Mouse (Mus musculus): ENCODE results near the gene 4933436I01Rik. TPM values are rescaled to one million over a fixed set of nuclear protein-coding genes. Genes with fewer than 3 reads are reported as not detected.

4933436I01Rik gene
- polyA plus RNA-seq (2015; fragmentation: Nextera tagmentation; extraction: Ambion mirVana) = not detected in 2 replicates

GRCm38 (mm10) chrX:67921350-67921749 is at the start of gene 4933436I01Rik:
Gene 4933436I01Rik (minus strand): TSS chrX:67921450.
- Histone ChIP-seq H3K9me3 (no peaks in the 10 kb centered on the region), H3K4me2 (no peak within 1 kb of the TSS), H3K36me3 (no peaks in the 10 kb centered on the region), H3K9ac (no peak within 1 kb of the TSS), H3K27ac (no peak within 1 kb of the TSS), H3K4me3 (no peak within 1 kb of the TSS), H3K27me3 (no peaks in the 10 kb centered on the region), H3K4me1 (no peaks in the 10 kb centered on the region)
- 23% methylated on average over 1 of the region's 1 CpGs for WGBS
- no peak for ATAC-seq (ENCODE audit: borderline replicate concordance, extremely low read depth, low FRiP score, low TSS enrichment)

DNA sequence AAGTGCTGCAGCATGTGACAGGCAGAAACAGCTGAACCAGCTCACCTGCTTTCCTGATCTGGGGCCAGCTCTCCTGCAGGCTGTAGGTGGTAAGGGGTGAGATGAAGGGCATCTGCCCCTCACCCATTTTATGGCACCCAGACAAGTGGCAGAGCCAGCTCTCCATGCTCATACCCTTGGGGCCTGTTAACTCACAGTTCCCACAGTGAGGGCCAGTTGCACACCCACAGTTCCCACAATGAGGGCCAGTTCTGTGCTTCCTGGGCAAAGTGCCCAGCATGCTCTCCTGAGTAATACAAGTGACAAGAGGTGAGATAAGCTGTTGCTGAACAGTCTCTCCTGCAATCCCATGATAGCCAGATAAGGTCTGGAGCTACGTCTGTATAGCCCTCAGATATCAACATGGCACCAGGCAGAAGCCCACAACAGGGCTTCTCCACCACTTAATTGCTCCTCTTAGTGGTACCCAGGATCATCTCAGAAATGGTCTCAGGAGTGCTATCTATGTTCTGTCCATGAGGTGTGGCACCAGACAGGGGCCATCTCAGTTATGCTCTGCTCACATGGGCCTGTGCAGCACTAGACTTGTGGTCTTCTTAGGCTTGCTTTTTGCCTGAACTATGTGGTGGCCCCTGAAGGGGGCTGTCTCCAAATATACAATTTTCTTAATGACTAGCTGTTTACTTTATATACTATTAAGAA is 3.7 kb upstream of the 4933436I01Rik start:
- H3K4me1 ChIP-seq = no peaks in the 10 kb centered on the region
- no peak overlapping the region for H3K4me2 ChIP-seq
- no peaks in the 10 kb centered on the region for H3K9me3 ChIP-seq
- H3K4me3 ChIP-seq = no peak overlapping the region
- no peak overlapping the region for H3K9ac ChIP-seq
- no peaks in the 10 kb centered on the region for H3K36me3 ChIP-seq
- H3K27me3 ChIP-seq = no peaks in the 10 kb centered on the region
- WGBS = 33% methylated on average over 1 of the region's 1 CpGs
- ATAC-seq (ENCODE audit: borderline replicate concordance, extremely low read depth, low FRiP score, low TSS enrichment) = peak; percentile 57; the same call in 1 of the 2 replicates
- no peak overlapping the region for H3K27ac ChIP-seq

GRCm38 (mm10) chrX:67883406-67883805 is 37.8 kb downstream of the 4933436I01Rik start:
- no peak overlapping the region for H3K27ac ChIP-seq
- no peaks in the 10 kb centered on the region for H3K4me1 ChIP-seq
- no peaks in the 10 kb centered on the region for H3K9me3 ChIP-seq
- H3K4me2 ChIP-seq = no peak overlapping the region
- 74% methylated on average over 3 of the region's 3 CpGs for WGBS
- no peak for ATAC-seq (ENCODE audit: borderline replicate concordance, extremely low read depth, low FRiP score, low TSS enrichment)
- no peaks in the 10 kb centered on the region for H3K36me3 ChIP-seq
- H3K4me3 ChIP-seq = no peak overlapping the region
- H3K27me3 ChIP-seq = no peaks in the 10 kb centered on the region
- no peak overlapping the region for H3K9ac ChIP-seq

Other genes with a start within 250 kb of the 4933436I01Rik start
- not detected in 2 replicates for gene Gm1140, start 227.9 kb downstream of the 4933436I01Rik start, polyA plus RNA-seq (2015; fragmentation: Nextera tagmentation; extraction: Ambion mirVana)
- gene Gm14692, start 225.8 kb downstream of the 4933436I01Rik start, polyA plus RNA-seq (2015; fragmentation: Nextera tagmentation; extraction: Ambion mirVana) = not detected in 2 replicates